ENCODE assay signal across 10 mouse cellular contexts in the genomic region with DNA sequence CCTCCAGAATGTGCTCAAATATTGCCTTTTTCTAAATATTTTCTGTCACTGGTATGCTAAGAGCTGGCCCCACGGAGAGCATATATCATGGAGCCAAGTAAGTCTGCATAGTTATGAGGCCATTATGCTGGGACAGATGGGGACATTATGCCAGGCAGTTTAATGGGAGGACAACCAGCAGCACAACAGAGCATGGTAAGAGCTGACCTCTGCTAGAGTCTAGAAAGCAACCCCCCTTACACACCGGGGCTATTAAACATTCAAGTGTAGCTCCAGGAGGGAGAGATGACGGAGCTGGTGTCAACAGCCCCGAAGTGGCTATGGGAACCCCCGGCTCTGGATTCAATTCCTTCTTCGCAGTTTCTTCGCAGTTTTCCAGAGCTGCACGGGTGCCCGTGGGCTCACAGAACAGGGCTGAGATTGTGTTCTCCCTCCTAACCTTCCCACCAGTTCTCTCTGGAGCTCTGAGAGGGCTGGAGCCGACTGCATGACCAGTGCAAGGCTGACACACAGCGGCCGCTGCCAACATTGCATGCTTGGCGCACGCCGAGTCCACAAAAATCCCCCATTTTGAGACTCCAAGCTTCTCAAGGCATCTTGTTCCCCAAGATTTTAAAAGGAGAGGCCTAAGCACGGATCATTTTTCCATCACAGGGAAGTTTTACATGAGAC.
DNase-seq lines count a peak whose midpoint lies in the region; ATAC-seq and TF ChIP-seq lines count a peak whose summit lies in the region.
"Had no signal": no experiment of that assay in that cellular context is flagged by ENCODE, and none has a peak within 500 bp of the region (broad histone marks: within the 10 kb centered on the region; RNA-seq: fewer than 3 reads in every experiment).

No protein-coding gene starts in this region.

- H3K9me3 ChIP-seq in intestine, embryonic 14.5 days (ENCODE audit: control insufficient read depth, low read length) = no peaks in the 10 kb centered on the region
- no peaks in the 10 kb centered on the region for H3K9me3 ChIP-seq in intestine, embryonic 15.5 days
- no peaks in the 10 kb centered on the region for H3K9me3 ChIP-seq in forebrain, embryonic 12.5 days
- H3K9me3 ChIP-seq in kidney, embryonic 16.5 days (ENCODE audit: low read length) = no peaks in the 10 kb centered on the region
- no peaks in the 10 kb centered on the region for H3K9me3 ChIP-seq in neural tube, embryonic 15.5 days (replicated peaks)
- H3K9me3 ChIP-seq: limb, embryonic 15.5 days had no signal

- H3K27me3 ChIP-seq in intestine, embryonic 14.5 days (replicated peaks; ENCODE audit: control insufficient read depth, insufficient read depth, low read length) = no peaks in the 10 kb centered on the region
- no peaks in the 10 kb centered on the region for H3K27me3 ChIP-seq in intestine, embryonic 15.5 days (replicated peaks)
- peaks cover 13% of the 10 kb centered on the region; the same call in 1 of the 2 replicates for H3K27me3 ChIP-seq in forebrain, embryonic 12.5 days
- H3K27me3 ChIP-seq in kidney, embryonic 16.5 days (ENCODE audit: insufficient read depth, low read length) = no peaks in the 10 kb centered on the region
- no peaks in the 10 kb centered on the region for H3K27me3 ChIP-seq in liver, adult 2 months (ENCODE audit: control insufficient read depth, insufficient read depth, low read length)
- no peaks in the 10 kb centered on the region for H3K27me3 ChIP-seq in neural tube, embryonic 15.5 days (replicated peaks)
- H3K27me3 ChIP-seq: limb, embryonic 15.5 days; Patski had no signal

- peak; percentile 83 for TF ChIP-seq CTCF in liver, adult 2 months (IDR thresholded peaks at IDR 0.05; ENCODE audit: low read depth, low read length)

- no peaks in the 10 kb centered on the region for H3K79me2 ChIP-seq in liver, adult 2 months (ENCODE audit: control insufficient read depth, insufficient read depth, low read length)

- ATAC-seq in intestine, embryonic 14.5 days (replicated peaks; ENCODE audit: low FRiP score, low TSS enrichment, low read depth) = 0 out of 2 replicates have a peak, but pooled peaks have one; percentile 55
- no peak for ATAC-seq in intestine, embryonic 15.5 days
- ATAC-seq in forebrain, embryonic 12.5 days (ENCODE audit: low FRiP score) = peak; percentile 85
- ATAC-seq in kidney, embryonic 16.5 days (ENCODE audit: low FRiP score, low TSS enrichment) = peak; percentile 47; the same call in 1 of the 2 replicates
- peak; percentile 84 for ATAC-seq in neural tube, embryonic 15.5 days (ENCODE audit: low FRiP score)
- ATAC-seq: Patski had no signal

- no peak for TF ChIP-seq POLR2A in liver, adult 2 months (IDR thresholded peaks at IDR 0.05; ENCODE audit: extremely low read depth, insufficient read depth, low read length)

- 26% methylated on average over 16 of the region's 16 CpGs for WGBS in intestine, embryonic 14.5 days
- 30% methylated on average over 16 of the region's 16 CpGs for WGBS in intestine, embryonic 15.5 days
- WGBS in forebrain, embryonic 12.5 days = 22% methylated on average over 16 of the region's 16 CpGs
- 17% methylated on average over 16 of the region's 16 CpGs for WGBS in kidney, embryonic 16.5 days
- WGBS in liver, adult 2 months = 57% methylated on average over 16 of the region's 16 CpGs
- WGBS in neural tube, embryonic 15.5 days = 15% methylated on average over 16 of the region's 16 CpGs

- no peak overlapping the region for H3K27ac ChIP-seq in intestine, embryonic 14.5 days (ENCODE audit: low read depth)
- H3K27ac ChIP-seq in intestine, embryonic 15.5 days = no peak overlapping the region
- no peak overlapping the region for H3K27ac ChIP-seq in forebrain, embryonic 12.5 days
- H3K27ac ChIP-seq in kidney, embryonic 16.5 days (ENCODE audit: low read length) = no peak overlapping the region
- no peak overlapping the region for H3K27ac ChIP-seq in liver, adult 2 months (replicated peaks; ENCODE audit: insufficient read depth, low read depth, low read length)
- no peak overlapping the region for H3K27ac ChIP-seq in neural tube, embryonic 15.5 days (replicated peaks)
- H3K27ac ChIP-seq: limb, embryonic 15.5 days had no signal

- H3K36me3 ChIP-seq in intestine, embryonic 14.5 days (ENCODE audit: control insufficient read depth, insufficient read depth, low read length) = 0 out of 2 replicates have a peak, but pooled peaks cover 7% of the 10 kb centered on the region
- H3K36me3 ChIP-seq in intestine, embryonic 15.5 days = peaks cover 3% of the 10 kb centered on the region; the same call in 1 of the 2 replicates
- H3K36me3 ChIP-seq in forebrain, embryonic 12.5 days (replicated peaks) = no peaks in the 10 kb centered on the region
- peaks cover 6% of the 10 kb centered on the region; the same call in 1 of the 2 replicates for H3K36me3 ChIP-seq in kidney, embryonic 16.5 days (ENCODE audit: insufficient read depth, low read length)
- H3K36me3 ChIP-seq in liver, adult 2 months (ENCODE audit: control insufficient read depth, insufficient read depth, low read length) = 0 out of 2 replicates have a peak, but pooled peaks cover 1% of the 10 kb centered on the region
- H3K36me3 ChIP-seq in neural tube, embryonic 15.5 days = peaks cover 3% of the 10 kb centered on the region; the same call in 1 of the 2 replicates

- H3K4me2 ChIP-seq in intestine, embryonic 14.5 days (ENCODE audit: low read length) = no peak overlapping the region
- no peak overlapping the region for H3K4me2 ChIP-seq in intestine, embryonic 15.5 days (replicated peaks)
- H3K4me2 ChIP-seq in forebrain, embryonic 12.5 days = no peak overlapping the region
- H3K4me2 ChIP-seq in kidney, embryonic 16.5 days (replicated peaks; ENCODE audit: low read depth, low read length) = no peak overlapping the region
- H3K4me2 ChIP-seq in neural tube, embryonic 15.5 days = 0 out of 2 replicates have a peak overlapping the region, but pooled peaks have one; percentile 26
- H3K4me2 ChIP-seq: limb, embryonic 15.5 days had no signal

- no peak overlapping the region for H3K9ac ChIP-seq in intestine, embryonic 14.5 days (ENCODE audit: low read length)
- no peak overlapping the region for H3K9ac ChIP-seq in intestine, embryonic 15.5 days
- no peak overlapping the region for H3K9ac ChIP-seq in forebrain, embryonic 12.5 days
- H3K9ac ChIP-seq in kidney, embryonic 16.5 days (replicated peaks; ENCODE audit: low read length) = no peak overlapping the region
- no peak overlapping the region for H3K9ac ChIP-seq in liver, adult 2 months (ENCODE audit: low read depth, low read length)
- H3K9ac ChIP-seq in neural tube, embryonic 15.5 days (replicated peaks) = no peak overlapping the region
- H3K9ac ChIP-seq: limb, embryonic 15.5 days had no signal

- peak; percentile 88 for DNase-seq in intestine, embryonic 14.5 days (ENCODE audit: low spot score)
- peak; percentile 20 for DNase-seq in cerebellum, adult 11 months
- DNase-seq in liver, adult 2 months (ENCODE audit: extremely low read depth, low read depth, low spot score) = no peak
- no peak for DNase-seq in spleen, postnatal 36 days (ENCODE audit: low spot score in 2 of 2)

- no peaks in the 10 kb centered on the region for H3K4me1 ChIP-seq in intestine, embryonic 14.5 days (replicated peaks; ENCODE audit: control insufficient read depth, insufficient read depth, low read length)
- H3K4me1 ChIP-seq in intestine, embryonic 15.5 days (replicated peaks) = no peaks in the 10 kb centered on the region
- peaks cover 22% of the 10 kb centered on the region for H3K4me1 ChIP-seq in forebrain, embryonic 12.5 days
- peaks cover 18% of the 10 kb centered on the region for H3K4me1 ChIP-seq in kidney, embryonic 16.5 days (ENCODE audit: insufficient read depth, low read length)
- H3K4me1 ChIP-seq in liver, adult 2 months (ENCODE audit: control insufficient read depth, insufficient read depth, low read length) = no peaks in the 10 kb centered on the region
- H3K4me1 ChIP-seq in neural tube, embryonic 15.5 days = peaks cover 47% of the 10 kb centered on the region

- H3K4me3 ChIP-seq in intestine, embryonic 14.5 days (ENCODE audit: low read depth, low read length) = no peak overlapping the region
- no peak overlapping the region for H3K4me3 ChIP-seq in intestine, embryonic 15.5 days (replicated peaks)
- no peak overlapping the region for H3K4me3 ChIP-seq in forebrain, embryonic 12.5 days (replicated peaks)
- no peak overlapping the region for H3K4me3 ChIP-seq in kidney, embryonic 16.5 days (ENCODE audit: low read length)
- H3K4me3 ChIP-seq in liver, adult 2 months (ENCODE audit: insufficient read depth, low read depth, low read length) = no peak overlapping the region
- no peak overlapping the region for H3K4me3 ChIP-seq in neural tube, embryonic 15.5 days (replicated peaks)
- H3K4me3 ChIP-seq: limb, embryonic 15.5 days had no signal

Comparison
In these comparisons a context has a peak if more than half of its experiments do, and no peak if none do; other contexts are left out.
1. DNase-seq: peak in intestine, embryonic 14.5 days (single experiment) and cerebellum, adult 11 months (single experiment); none in liver, adult 2 months (single experiment) and spleen, postnatal 36 days (0 of 2).